Mouse (Mus musculus): ENCODE measurements at regions not wholly inside any gene's neighbourhood (a gene's known extent, or its start where the extent isn't known, plus 50 kb on each side); places are given as distances from the start of the nearest gene placed in this dataset.

- Histone ChIP-seq H3K9ac (ENCODE audit: low read depth, low read length) (no peak overlapping the region), H3K4me1 (ENCODE audit: control insufficient read depth, insufficient read depth, low read depth, low read length) (no peaks in the 10 kb centered on the region), H3K4me2 (ENCODE audit: low read length) (no peak overlapping the region), H3K4me3 (ENCODE audit: low read length) (no peak overlapping the region), H3K27ac (ENCODE audit: low read depth, low read length) (no peak overlapping the region), H3K9me3 (ENCODE audit: control insufficient read depth, low read length) (no peaks in the 10 kb centered on the region), H3K27me3 (replicated peaks; ENCODE audit: control insufficient read depth, insufficient read depth, low read length) (no peaks in the 10 kb centered on the region), H3K36me3 (ENCODE audit: control insufficient read depth, insufficient read depth, low read length) (no peaks in the 10 kb centered on the region)
- WGBS, result 75% methylated on average over 7 of the region's 7 CpGs
- ATAC-seq, result no peak
These were observed 55.5 kb upstream of the Robo2 start for GRCm38 (mm10) chr16:74467159-74467558.

GRCm38 (mm10) chr16:74464835-74465234, 53.2 kb upstream of the Robo2 start:
- Histone ChIP-seq H3K9me3 (ENCODE audit: control insufficient read depth, low read length) (no peaks in the 10 kb centered on the region), H3K4me1 (ENCODE audit: control insufficient read depth, insufficient read depth, low read depth, low read length) (no peaks in the 10 kb centered on the region), H3K36me3 (ENCODE audit: control insufficient read depth, insufficient read depth, low read length) (no peaks in the 10 kb centered on the region), H3K27me3 (replicated peaks; ENCODE audit: control insufficient read depth, insufficient read depth, low read length) (no peaks in the 10 kb centered on the region), H3K4me3 (ENCODE audit: low read length) (no peak overlapping the region), H3K9ac (ENCODE audit: low read depth, low read length) (no peak overlapping the region), H3K27ac (ENCODE audit: low read depth, low read length) (no peak overlapping the region), H3K4me2 (ENCODE audit: low read length) (no peak overlapping the region)
- ATAC-seq, result no peak
- 53% methylated on average over 2 of the region's 2 CpGs for WGBS

- no peaks in the 10 kb centered on the region for H3K4me1 ChIP-seq (ENCODE audit: control insufficient read depth, insufficient read depth, low read depth, low read length)
- 54% methylated on average over 6 of the region's 6 CpGs for WGBS
- H3K4me2 ChIP-seq (ENCODE audit: low read length), result no peak overlapping the region
- ATAC-seq, result no peak
- no peak overlapping the region for H3K9ac ChIP-seq (ENCODE audit: low read depth, low read length)
- H3K4me3 ChIP-seq (ENCODE audit: low read length), result no peak overlapping the region
- H3K27me3 ChIP-seq (replicated peaks; ENCODE audit: control insufficient read depth, insufficient read depth, low read length), result no peaks in the 10 kb centered on the region
- no peaks in the 10 kb centered on the region for H3K36me3 ChIP-seq (ENCODE audit: control insufficient read depth, insufficient read depth, low read length)
- H3K27ac ChIP-seq (ENCODE audit: low read depth, low read length), result no peak overlapping the region
- no peaks in the 10 kb centered on the region for H3K9me3 ChIP-seq (ENCODE audit: control insufficient read depth, low read length)
These were observed 52.7 kb upstream of the Robo2 start for GRCm38 (mm10) chr16:74464290-74464689.

DNA sequence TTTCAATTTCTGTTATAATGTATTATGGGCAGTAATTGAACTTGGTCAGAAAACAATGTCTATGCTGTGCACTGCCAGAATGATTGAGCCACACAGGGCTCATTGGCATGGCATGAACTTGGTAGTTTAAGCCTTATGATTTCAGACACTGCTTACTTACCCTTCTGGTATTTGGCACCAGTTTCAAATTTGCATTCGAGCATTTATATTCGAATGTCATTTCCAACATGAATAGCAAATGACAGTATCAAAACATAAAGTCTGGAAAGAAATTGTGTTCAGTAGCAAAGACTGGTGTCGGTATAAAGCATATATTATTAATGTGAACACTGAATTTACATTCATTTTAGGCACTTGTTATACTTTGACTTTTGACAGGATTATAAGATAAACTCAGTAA, 50.8 kb upstream of the Robo2 start:
- Histone ChIP-seq H3K9me3 (ENCODE audit: control insufficient read depth, low read length) (no peaks in the 10 kb centered on the region), H3K9ac (ENCODE audit: low read depth, low read length) (no peak overlapping the region), H3K4me1 (ENCODE audit: control insufficient read depth, insufficient read depth, low read depth, low read length) (no peaks in the 10 kb centered on the region), H3K27ac (ENCODE audit: low read depth, low read length) (no peak overlapping the region), H3K36me3 (ENCODE audit: control insufficient read depth, insufficient read depth, low read length) (no peaks in the 10 kb centered on the region), H3K4me2 (ENCODE audit: low read length) (no peak overlapping the region), H3K27me3 (replicated peaks; ENCODE audit: control insufficient read depth, insufficient read depth, low read length) (no peaks in the 10 kb centered on the region), H3K4me3 (ENCODE audit: low read length) (no peak overlapping the region)
- no peak for ATAC-seq
- 70% methylated on average over 3 of the region's 3 CpGs for WGBS

All from hindbrain, embryonic 16.5 days (tissue).